Mouse (Mus musculus): ENCODE measurements around the gene Sh3d21. TPM values are rescaled to one million over a fixed set of nuclear protein-coding genes. Genes with fewer than 3 reads are reported as not detected.

Sh3d21 gene
- polyA plus RNA-seq, 1 experiment from 2014 or later: 7.0 TPM

- Histone ChIP-seq H3K9me3 (ENCODE audit: low read depth, low read length) (no peaks in the 10 kb centered on the region), H3K4me1 (ENCODE audit: insufficient read depth) (peaks cover 7% of the 10 kb centered on the region; the same call in 1 of the 2 replicates), H3K36me3 (ENCODE audit: insufficient read depth) (0 out of 2 replicates have a peak, but pooled peaks cover 14% of the 10 kb centered on the region), H3K9ac (peak within 1 kb of the TSS; percentile 78), H3K4me2 (peak within 1 kb of the TSS; percentile 97), H3K27me3 (ENCODE audit: insufficient read depth, low read length) (no peaks in the 10 kb centered on the region), H3K27ac (ENCODE audit: low read depth) (peak within 1 kb of the TSS; percentile 92), H3K4me3 (ENCODE audit: low read depth, low read length) (peak within 1 kb of the TSS; percentile 95)
- DNase-seq: peak; percentile 98
- ATAC-seq (ENCODE audit: insufficient read depth): peak; percentile 96
- peak; percentile 86 for TF ChIP-seq CTCF (IDR thresholded peaks at IDR 0.05; ENCODE audit: low read depth)
- 1% methylated on average over 34 of the region's 34 CpGs for WGBS
Measured at GRCm38 (mm10) chr4:126103590-126104068, 59.7 kb downstream of the Sh3d21 start, which contains the start of gene Stk40. Gene Stk40 (plus strand): TSS chr4:126103957.

- H3K27ac ChIP-seq (ENCODE audit: low read depth): peak overlapping the region; percentile 92
- H3K36me3 ChIP-seq (ENCODE audit: insufficient read depth): 0 out of 2 replicates have a peak, but pooled peaks cover 19% of the 10 kb centered on the region
- ATAC-seq (ENCODE audit: insufficient read depth) (peak; percentile 69), DNase-seq (peak; percentile 92)
- 1% methylated on average over 15 of the region's 15 CpGs for WGBS
- H3K4me3 ChIP-seq (ENCODE audit: low read depth, low read length): peak overlapping the region; percentile 95
- no peak for TF ChIP-seq CTCF (IDR thresholded peaks at IDR 0.05; ENCODE audit: low read depth)
- H3K9me3 ChIP-seq (ENCODE audit: low read depth, low read length): no peaks in the 10 kb centered on the region
- H3K9ac ChIP-seq: peak overlapping the region; percentile 51
- no peaks in the 10 kb centered on the region for H3K27me3 ChIP-seq (ENCODE audit: insufficient read depth, low read length)
- peaks cover 7% of the 10 kb centered on the region; the same call in 1 of the 2 replicates for H3K4me1 ChIP-seq (ENCODE audit: insufficient read depth)
- peak overlapping the region; percentile 97 for H3K4me2 ChIP-seq
Measured at GRCm38 (mm10) chr4:126103057-126103581, 60.2 kb downstream of the Sh3d21 start.

DNA sequence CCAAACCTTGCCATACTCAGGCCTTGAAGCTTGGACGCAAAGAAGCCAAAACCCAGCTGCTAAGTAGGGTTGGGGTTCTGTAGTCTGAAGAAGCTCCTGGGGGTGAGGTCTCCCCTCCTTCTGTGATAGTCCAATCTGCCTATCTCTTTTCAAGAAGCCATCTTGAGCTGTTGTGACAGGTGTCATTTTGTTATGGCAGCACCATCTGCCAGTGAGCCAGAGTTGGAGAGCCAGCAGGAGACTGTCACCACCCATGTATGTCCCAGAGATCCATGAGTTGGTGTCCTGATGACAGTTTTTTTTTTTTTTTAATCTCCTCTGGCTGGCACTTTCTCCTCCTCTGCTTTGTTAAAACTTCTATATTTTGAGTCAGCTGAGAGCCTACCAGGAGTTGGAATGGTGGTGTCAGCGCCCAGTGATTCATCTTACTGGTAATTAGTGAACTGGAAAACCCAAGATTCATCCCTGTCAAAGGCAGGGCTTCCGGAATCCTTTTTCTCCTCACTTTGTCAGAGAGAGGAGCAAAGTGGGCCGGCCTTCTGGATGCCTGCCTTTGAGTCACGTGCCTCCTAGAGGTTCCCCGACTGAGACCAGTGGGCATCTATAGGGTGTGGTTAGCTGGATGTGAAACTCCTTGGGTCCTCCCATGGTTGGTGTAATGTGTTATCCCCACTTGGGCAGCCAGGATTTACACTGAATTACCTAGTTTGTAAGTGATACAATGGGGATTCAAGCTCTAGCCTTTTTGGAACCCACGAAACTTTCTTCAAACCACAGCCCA is 61.0 kb downstream of the Sh3d21 start:
- Histone ChIP-seq H3K27me3 (ENCODE audit: insufficient read depth, low read length) (no peaks in the 10 kb centered on the region), H3K9ac (peak overlapping the region; percentile 51), H3K4me1 (ENCODE audit: insufficient read depth) (peaks cover 7% of the 10 kb centered on the region; the same call in 1 of the 2 replicates), H3K4me3 (ENCODE audit: low read depth, low read length) (peak overlapping the region; percentile 95; the same call in 1 of the 2 replicates), H3K9me3 (ENCODE audit: low read depth, low read length) (no peaks in the 10 kb centered on the region), H3K4me2 (peak overlapping the region; percentile 97), H3K27ac (ENCODE audit: low read depth) (peak overlapping the region; percentile 92), H3K36me3 (ENCODE audit: insufficient read depth) (0 out of 2 replicates have a peak, but pooled peaks cover 21% of the 10 kb centered on the region)
- no peak for TF ChIP-seq CTCF (IDR thresholded peaks at IDR 0.05; ENCODE audit: low read depth)
- WGBS: 40% methylated on average over 7 of the region's 7 CpGs
- ATAC-seq (ENCODE audit: insufficient read depth) (no peak), DNase-seq (peak; percentile 47)

GRCm38 (mm10) chr4:126100764-126101163 is 62.5 kb downstream of the Sh3d21 start:
- H3K27me3 ChIP-seq (ENCODE audit: insufficient read depth, low read length): no peaks in the 10 kb centered on the region
- H3K4me2 ChIP-seq: no peak overlapping the region
- 73% methylated on average over 3 of the region's 3 CpGs for WGBS
- DNase-seq (no peak), ATAC-seq (ENCODE audit: insufficient read depth) (no peak)
- H3K4me3 ChIP-seq (ENCODE audit: low read depth, low read length): no peak overlapping the region
- no peak overlapping the region for H3K9ac ChIP-seq
- no peak overlapping the region for H3K27ac ChIP-seq (ENCODE audit: low read depth)
- no peak for TF ChIP-seq CTCF (IDR thresholded peaks at IDR 0.05; ENCODE audit: low read depth)
- H3K9me3 ChIP-seq (ENCODE audit: low read depth, low read length): no peaks in the 10 kb centered on the region
- peaks cover 7% of the 10 kb centered on the region; the same call in 1 of the 2 replicates for H3K4me1 ChIP-seq (ENCODE audit: insufficient read depth)
- H3K36me3 ChIP-seq (ENCODE audit: insufficient read depth): 0 out of 2 replicates have a peak, but pooled peaks cover 21% of the 10 kb centered on the region

Other genes starting within 250 kb of the Sh3d21 start
- 2.2 and 2.3 TPM in 2 replicates for gene Csf3r, start 138.9 kb downstream of the Sh3d21 start, polyA plus RNA-seq (2014; fragmentation: Nextera tagmentation; extraction: Ambion mirVana)
- gene Mrps15, start 116.6 kb downstream of the Sh3d21 start, polyA plus RNA-seq (2014; fragmentation: Nextera tagmentation; extraction: Ambion mirVana): 134 and 138 TPM in 2 replicates
- gene Oscp1, start 104.9 kb downstream of the Sh3d21 start, polyA plus RNA-seq (2014; fragmentation: Nextera tagmentation; extraction: Ambion mirVana): 18.1 TPM in 2 replicates
- gene Lsm10, start 66.9 kb downstream of the Sh3d21 start, polyA plus RNA-seq (2014; fragmentation: Nextera tagmentation; extraction: Ambion mirVana): 50.2 and 50.6 TPM in 2 replicates
- gene Stk40, start 59.5 kb downstream of the Sh3d21 start, polyA plus RNA-seq (2014; fragmentation: Nextera tagmentation; extraction: Ambion mirVana): 30.7 and 38.0 TPM in 2 replicates
- 92.6 and 97.8 TPM in 2 replicates for gene Eva1b, start 15.7 kb downstream of the Sh3d21 start, polyA plus RNA-seq (2014; fragmentation: Nextera tagmentation; extraction: Ambion mirVana)
- gene Thrap3, start 39.3 kb upstream of the Sh3d21 start, polyA plus RNA-seq (2014; fragmentation: Nextera tagmentation; extraction: Ambion mirVana): 262 and 268 TPM in 2 replicates
- gene Map7d1, start 92.9 kb upstream of the Sh3d21 start, polyA plus RNA-seq (2014; fragmentation: Nextera tagmentation; extraction: Ambion mirVana): 50.7 and 61.1 TPM in 2 replicates
- 26.7 and 28.9 TPM in 2 replicates for gene Trappc3, start 98.8 kb upstream of the Sh3d21 start, polyA plus RNA-seq (2014; fragmentation: Nextera tagmentation; extraction: Ambion mirVana)
- 4.0 and 5.2 TPM in 2 replicates for gene Col8a2, start 123.3 kb upstream of the Sh3d21 start, polyA plus RNA-seq (2014; fragmentation: Nextera tagmentation; extraction: Ambion mirVana)
- gene Adprhl2, start 158.2 kb upstream of the Sh3d21 start, polyA plus RNA-seq (2014; fragmentation: Nextera tagmentation; extraction: Ambion mirVana): 52.8 and 56.8 TPM in 2 replicates
- 1.3 and 2.5 TPM in 2 replicates for gene Tekt2, start 162.2 kb upstream of the Sh3d21 start, polyA plus RNA-seq (2014; fragmentation: Nextera tagmentation; extraction: Ambion mirVana)

All from lung, embryonic 14.5 days (tissue).